Mouse (Mus musculus) Patski (cell line): ENCODE measurements around the gene Rack1. TPM values are rescaled to one million over a fixed set of nuclear protein-coding genes. Genes with fewer than 3 reads are reported as not detected.
A peak's percentile ranks its signal among the peaks of the same experiment; 100 is the strongest.

Source experiments
- ATAC-seq: fragments of 100-300 bp; one replicate; pipeline ENCODE4 v1.8.0; 2021
- CTCF ChIA-PET: fragments of 350-600 bp; sonication (Branson Sonifier 250); formaldehyde crosslinking; loops from one replicate; lab custom pipeline; 2022; ENCODE audit warnings: inconsistent platforms; lab: Charles Lee
- POLR2A ChIA-PET: fragments of 350-600 bp; sonication (Branson Sonifier 250); formaldehyde crosslinking; loops from one replicate; lab custom pipeline; 2022; ENCODE audit warnings: antibody characterized with exemption, inconsistent platforms; lab: Charles Lee
- DNase-seq: peaks from one replicate; pipeline ENCODE4 v3.0.0-alpha.2; 2011; ENCODE audit warnings: low read depth, low spot score
- H3K27me3 ChIP-seq: fragments of 371-371 bp; one replicate; pipeline ENCODE4 v1.5.1; 2021
- CTCF ChIP-seq: fragments of 100-300 bp; IDR thresholded peaks from one replicate; pipeline ENCODE4 v1.5.1; 2021
- in situ Hi-C: fragments of 300-500 bp; cut with MboI; formaldehyde crosslinking; loops from 3 replicates; pipeline ENCODE4 v1.11.1; 2018; ENCODE audit warnings: low pct_unique_long_range_greater_than_20kb, mixed read lengths
- polyA plus RNA-seq: library from polyadenylated mRNA; unstranded; gene quantifications from one replicate; pipeline ENCODE4 v1.2.3, GENCODE M21; 2021

Gene Rack1
- polyA plus RNA-seq, 1 experiment from 2014 or later = 1,050 TPM

GRCm38 (mm10) chr11:48836990-48837309, 36.8 kb downstream of the Rack1 start:
- ChIA-PET POLR2A (interaction anchor here (1.0 to 1.4 kb wide), 3 partner anchors 11 to 19 kb away, joined by 3 to 5 read pairs (median 5); no protein-coding TSS in a partner anchor), CTCF (interaction anchor here (1.3 to 3.2 kb wide), 3 partner anchors 15 to 22 kb away, joined by 5 to 14 read pairs (median 6); no protein-coding TSS in a partner anchor)
- in situ Hi-C loops = loop anchor here (25.0 kb wide), 1 partner anchor 1550 kb away; the partner anchor contains the start of gene Hnrnph1
- H3K27me3 ChIP-seq = no peaks in the 10 kb centered on the region
- TF ChIP-seq CTCF = no peak
- DNase-seq (no peak), ATAC-seq (no peak)

- POLR2A ChIA-PET = interaction anchor here (1.0 to 1.4 kb wide), 3 partner anchors 10 to 20 kb away, joined by 3 to 5 read pairs (median 5); no protein-coding TSS in a partner anchor
These were observed 37.4 kb downstream of the Rack1 start for GRCm38 (mm10) chr11:48837310-48838180.

GRCm38 (mm10) chr11:48838181-48838797, 38.2 kb downstream of the Rack1 start:
- H3K27me3 ChIP-seq = no peaks in the 10 kb centered on the region
- no peak for DNase-seq
- in situ Hi-C loops = loop anchor here (25.0 kb wide), 1 partner anchor 1549 kb away; the partner anchor contains the start of gene Hnrnph1

More at GRCm38 (mm10) chr11:48837310-48838180, 37.4 kb downstream of the Rack1 start:
- DNase-seq = no peak
- no peak for TF ChIP-seq CTCF
- ATAC-seq = peak; percentile 67
- H3K27me3 ChIP-seq = no peaks in the 10 kb centered on the region
- CTCF ChIA-PET = interaction anchor here (1.2 to 3.2 kb wide), 5 partner anchors 14 to 48 kb away, joined by 3 to 14 read pairs (median 5); partner anchors contain the start of gene Trim41
- in situ Hi-C loops = loop anchor here (25.0 kb wide), 1 partner anchor 1550 kb away; the partner anchor contains the start of gene Hnrnph1

GRCm38 (mm10) chr11:48838879-48839680, 38.9 kb downstream of the Rack1 start:
- no peak for DNase-seq
- no peak for TF ChIP-seq CTCF
- H3K27me3 ChIP-seq = no peaks in the 10 kb centered on the region
- ChIA-PET POLR2A (no interaction called here), CTCF (interaction anchor here (1.0 to 2.3 kb wide), 3 partner anchors 14 to 49 kb away, joined by 3 to 6 read pairs (median 5); no protein-coding TSS in a partner anchor)
- no peak for ATAC-seq
- in situ Hi-C loops = loop anchor here (25.0 kb wide), 1 partner anchor 1548 kb away; the partner anchor contains the start of gene Hnrnph1

More at GRCm38 (mm10) chr11:48838181-48838797, 38.2 kb downstream of the Rack1 start:
- ChIA-PET CTCF (interaction anchor here (1.2 to 3.2 kb wide), 4 partner anchors 16 to 49 kb away, joined by 3 to 14 read pairs (median 6); partner anchors contain the start of gene Trim41), POLR2A (interaction anchor here (1.0 to 1.3 kb wide), 2 partner anchors 10 to 20 kb away, joined by 3 to 5 read pairs; no protein-coding TSS in a partner anchor)
- no peak for TF ChIP-seq CTCF
- ATAC-seq = peak; percentile 60

- in situ Hi-C loops = loop anchor here (25.0 kb wide), 1 partner anchor 1546 kb away; the partner anchor contains the start of gene Hnrnph1
- CTCF ChIA-PET = no interaction called here
- no peak for TF ChIP-seq CTCF
- POLR2A ChIA-PET = interaction anchor here (0.6 kb wide), 1 partner anchor 361 kb away, joined by 3 read pairs; no protein-coding TSS in a partner anchor
- DNase-seq (no peak), ATAC-seq (no peak)
- H3K27me3 ChIP-seq = no peaks in the 10 kb centered on the region
These were observed 40.7 kb downstream of the Rack1 start for GRCm38 (mm10) chr11:48840805-48841204.

- DNase-seq (no peak), ATAC-seq (no peak)
- ChIA-PET CTCF (interaction anchor here (1.7 kb wide), 1 partner anchor 11 kb away, joined by 3 read pairs; no protein-coding TSS in a partner anchor), POLR2A (no interaction called here)
- in situ Hi-C loops = loop anchor here (25.0 kb wide), 1 partner anchor 1546 kb away; the partner anchor contains the start of gene Hnrnph1
- TF ChIP-seq CTCF = no peak
- H3K27me3 ChIP-seq = no peaks in the 10 kb centered on the region
These were observed 41.1 kb downstream of the Rack1 start for GRCm38 (mm10) chr11:48841213-48841612.

GRCm38 (mm10) chr11:48842378-48842792, 42.3 kb downstream of the Rack1 start:
- TF ChIP-seq CTCF = no peak
- ATAC-seq (no peak), DNase-seq (no peak)
- ChIA-PET POLR2A (no interaction called here), CTCF (interaction anchor here (1.2 to 1.7 kb wide), 2 partner anchors 9 to 17 kb away, joined by 3 read pairs; no protein-coding TSS in a partner anchor)
- H3K27me3 ChIP-seq = no peaks in the 10 kb centered on the region
- in situ Hi-C loops = loop anchor here (25.0 kb wide), 1 partner anchor 1545 kb away; the partner anchor contains the start of gene Hnrnph1

- DNase-seq (no peak), ATAC-seq (no peak)
- no peak for TF ChIP-seq CTCF
- CTCF ChIA-PET = interaction anchor here (1.2 kb wide), 1 partner anchor 16 kb away, joined by 3 read pairs; no protein-coding TSS in a partner anchor
- no peaks in the 10 kb centered on the region for H3K27me3 ChIP-seq
- in situ Hi-C loops = loop anchor here (25.0 kb wide), 1 partner anchor 1544 kb away; the partner anchor contains the start of gene Hnrnph1
- POLR2A ChIA-PET = no interaction called here
These were observed 43.1 kb downstream of the Rack1 start for GRCm38 (mm10) chr11:48843202-48843601.

- ChIA-PET CTCF (no interaction called here), POLR2A (no interaction called here)
- H3K27me3 ChIP-seq = no peaks in the 10 kb centered on the region
- DNase-seq = no peak
- in situ Hi-C loops = loop anchor here (25.0 kb wide), 1 partner anchor 1543 kb away; the partner anchor contains the start of gene Hnrnph1
- peak; percentile 54 for ATAC-seq
- no peak for TF ChIP-seq CTCF
These were observed 44.2 kb downstream of the Rack1 start for GRCm38 (mm10) chr11:48844309-48844708.
